Mouse (Mus musculus): ENCODE data around the gene Tcl1b3. TPM values are rescaled to one million over a fixed set of nuclear protein-coding genes. Genes with fewer than 3 reads are reported as not detected.

Gene Tcl1b3
- polyA plus RNA-seq, 1 experiment from 2014 or later = not detected

- no peaks in the 10 kb centered on the region for H3K27me3 ChIP-seq (ENCODE audit: control insufficient read depth, insufficient read depth, low read depth, low read length)
- no peak within 1 kb of the TSS for H3K27ac ChIP-seq (ENCODE audit: low read length)
- no peak for ATAC-seq (ENCODE audit: low read depth)
- H3K4me2 ChIP-seq (ENCODE audit: low read depth, low read length) = no peak within 1 kb of the TSS
- 82% methylated on average over 22 of the region's 22 CpGs for whole genome bisulfite sequencing
- H3K4me3 ChIP-seq (ENCODE audit: low read length) = no peak within 1 kb of the TSS
- no peaks in the 10 kb centered on the region for H3K4me1 ChIP-seq (replicated peaks; ENCODE audit: control insufficient read depth, insufficient read depth, low read length)
- H3K9me3 ChIP-seq (ENCODE audit: control insufficient read depth, low read length) = no peaks in the 10 kb centered on the region
- no peak within 1 kb of the TSS for H3K9ac ChIP-seq (ENCODE audit: low read length)
- no peaks in the 10 kb centered on the region for H3K36me3 ChIP-seq (ENCODE audit: control insufficient read depth, insufficient read depth, low read length)
These were observed 31.9 kb downstream of the Tcl1b3 start, which contains the start of gene Tcl1 for GRCm38 (mm10) chr12:105222601-105223319. Gene Tcl1 (minus strand): TSS chr12:105222793.

- H3K27me3 ChIP-seq (ENCODE audit: control insufficient read depth, insufficient read depth, low read depth, low read length) = no peaks in the 10 kb centered on the region
- no peak for ATAC-seq (ENCODE audit: low read depth)
- no peak overlapping the region for H3K9ac ChIP-seq (ENCODE audit: low read length)
- 51% methylated on average over 16 of the region's 16 CpGs for WGBS
- H3K4me2 ChIP-seq (ENCODE audit: low read depth, low read length) = no peak overlapping the region
- no peak overlapping the region for H3K27ac ChIP-seq (ENCODE audit: low read length)
- H3K4me3 ChIP-seq (ENCODE audit: low read length) = no peak overlapping the region
- no peaks in the 10 kb centered on the region for H3K36me3 ChIP-seq (ENCODE audit: control insufficient read depth, insufficient read depth, low read length)
- no peaks in the 10 kb centered on the region for H3K4me1 ChIP-seq (replicated peaks; ENCODE audit: control insufficient read depth, insufficient read depth, low read length)
- no peaks in the 10 kb centered on the region for H3K9me3 ChIP-seq (ENCODE audit: control insufficient read depth, low read length)
These were observed 33.9 kb downstream of the Tcl1b3 start for GRCm38 (mm10) chr12:105224621-105225320.

- no peaks in the 10 kb centered on the region for H3K9me3 ChIP-seq (ENCODE audit: control insufficient read depth, low read length)
- H3K27ac ChIP-seq (ENCODE audit: low read length) = no peak overlapping the region
- ATAC-seq (ENCODE audit: low read depth) = no peak
- H3K4me2 ChIP-seq (ENCODE audit: low read depth, low read length) = no peak overlapping the region
- no peaks in the 10 kb centered on the region for H3K4me1 ChIP-seq (replicated peaks; ENCODE audit: control insufficient read depth, insufficient read depth, low read length)
- no peaks in the 10 kb centered on the region for H3K27me3 ChIP-seq (ENCODE audit: control insufficient read depth, insufficient read depth, low read depth, low read length)
- 65% methylated on average over 11 of the region's 11 CpGs for WGBS
- no peaks in the 10 kb centered on the region for H3K36me3 ChIP-seq (ENCODE audit: control insufficient read depth, insufficient read depth, low read length)
- no peak overlapping the region for H3K4me3 ChIP-seq (ENCODE audit: low read length)
- H3K9ac ChIP-seq (ENCODE audit: low read length) = no peak overlapping the region
These were observed 43.5 kb downstream of the Tcl1b3 start for GRCm38 (mm10) chr12:105234362-105234761.

- H3K4me1 ChIP-seq (replicated peaks; ENCODE audit: control insufficient read depth, insufficient read depth, low read length) = no peaks in the 10 kb centered on the region
- no peak for ATAC-seq (ENCODE audit: low read depth)
- H3K9me3 ChIP-seq (ENCODE audit: control insufficient read depth, low read length) = no peaks in the 10 kb centered on the region
- WGBS = 66% methylated on average over 3 of the region's 3 CpGs
- H3K36me3 ChIP-seq (ENCODE audit: control insufficient read depth, insufficient read depth, low read length) = no peaks in the 10 kb centered on the region
- no peak overlapping the region for H3K9ac ChIP-seq (ENCODE audit: low read length)
- no peaks in the 10 kb centered on the region for H3K27me3 ChIP-seq (ENCODE audit: control insufficient read depth, insufficient read depth, low read depth, low read length)
- no peak overlapping the region for H3K4me2 ChIP-seq (ENCODE audit: low read depth, low read length)
- no peak overlapping the region for H3K4me3 ChIP-seq (ENCODE audit: low read length)
- H3K27ac ChIP-seq (ENCODE audit: low read length) = no peak overlapping the region
These were observed 44.2 kb downstream of the Tcl1b3 start for GRCm38 (mm10) chr12:105235091-105235490.

GRCm38 (mm10) chr12:105239060-105239459 is 48.2 kb downstream of the Tcl1b3 start:
- Histone ChIP-seq H3K9ac (ENCODE audit: low read length) (no peak overlapping the region), H3K36me3 (ENCODE audit: control insufficient read depth, insufficient read depth, low read length) (no peaks in the 10 kb centered on the region), H3K4me3 (ENCODE audit: low read length) (no peak overlapping the region), H3K27me3 (ENCODE audit: control insufficient read depth, insufficient read depth, low read depth, low read length) (no peaks in the 10 kb centered on the region), H3K4me1 (replicated peaks; ENCODE audit: control insufficient read depth, insufficient read depth, low read length) (no peaks in the 10 kb centered on the region), H3K27ac (ENCODE audit: low read length) (no peak overlapping the region), H3K9me3 (ENCODE audit: control insufficient read depth, low read length) (no peaks in the 10 kb centered on the region), H3K4me2 (ENCODE audit: low read depth, low read length) (no peak overlapping the region)
- no peak for ATAC-seq (ENCODE audit: low read depth)
- WGBS = 73% methylated on average over 9 of the region's 9 CpGs

Other genes with a start within 250 kb of the Tcl1b3 start
- gene Syne3, start 181.2 kb upstream of the Tcl1b3 start, polyA plus RNA-seq (2015; fragmentation: Nextera tagmentation; extraction: Ambion mirVana) = 0.74 and 0.91 TPM in 2 replicates
- gene Glrx5, start 158.4 kb upstream of the Tcl1b3 start, polyA plus RNA-seq (2015; fragmentation: Nextera tagmentation; extraction: Ambion mirVana) = 119 and 123 TPM in 2 replicates
- not detected in 2 replicates for gene Tcl1b2, start 45.0 kb upstream of the Tcl1b3 start, polyA plus RNA-seq (2015; fragmentation: Nextera tagmentation; extraction: Ambion mirVana)
- gene Tcl1b1, start 31.4 kb upstream of the Tcl1b3 start, polyA plus RNA-seq (2015; fragmentation: Nextera tagmentation; extraction: Ambion mirVana) = not detected in 2 replicates
- not detected in 2 replicates for gene Tcl1b5, start 14.7 kb upstream of the Tcl1b3 start, polyA plus RNA-seq (2015; fragmentation: Nextera tagmentation; extraction: Ambion mirVana)
- not detected in 2 replicates for gene Tcl1b4, start 10.9 kb downstream of the Tcl1b3 start, polyA plus RNA-seq (2015; fragmentation: Nextera tagmentation; extraction: Ambion mirVana)
- gene Tcl1, start 31.8 kb downstream of the Tcl1b3 start, polyA plus RNA-seq (2015; fragmentation: Nextera tagmentation; extraction: Ambion mirVana) = not detected in 2 replicates
- gene Tunar, start 142.8 kb downstream of the Tcl1b3 start, polyA plus RNA-seq (2015; fragmentation: Nextera tagmentation; extraction: Ambion mirVana) = 0.16 and 0.24 TPM in 2 replicates

Measured in lung, embryonic 16.5 days (tissue).